Mouse (Mus musculus): Measurements from ENCODE around the gene Itga2.

DNA sequence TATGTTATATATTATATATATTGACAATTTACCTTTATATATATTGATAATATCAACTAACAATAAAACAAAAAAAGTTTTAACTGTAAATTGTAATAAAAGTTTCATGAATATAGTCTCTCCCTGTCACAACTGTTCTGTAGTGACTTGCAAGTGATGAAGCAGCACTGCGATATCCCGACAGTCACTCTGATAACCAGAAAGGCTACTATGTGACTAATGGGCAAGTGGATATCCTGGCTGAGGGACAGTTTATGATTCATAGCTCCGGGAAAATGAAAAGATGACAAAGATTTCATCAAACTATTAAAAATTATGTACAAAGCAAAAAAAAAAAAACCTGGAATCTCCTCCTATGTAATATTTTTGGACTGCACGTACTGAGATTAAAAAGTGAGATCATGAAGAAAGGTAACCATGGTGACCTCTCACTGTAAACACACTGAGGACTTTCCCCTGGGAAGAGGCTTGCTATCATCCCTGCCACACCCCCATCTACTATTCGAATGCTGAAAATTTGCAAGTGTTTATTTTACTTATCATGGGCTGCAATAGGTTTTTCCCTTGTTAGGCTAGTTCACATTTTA lies 122.2 kb downstream of the Itga2 start:
- TF ChIP-seq MAFK (IDR thresholded peaks at IDR 0.05; ENCODE audit: insufficient replicate concordance, low read length) = no peak
- TF ChIP-seq POLR2A (IDR thresholded peaks at IDR 0.05; ENCODE audit: low read depth, low read length) = no peak
